Mouse (Mus musculus) kidney, postnatal 36 days (tissue): ENCODE data around the gene Irs2.

Experiments used
- DNase-seq, 2 experiments: peaks; one replicate each; pipeline ENCODE4 v3.0.0; 2021 to 2022; ENCODE audit warnings: mixed read lengths in 2 of 2

Gene Irs2

DNA sequence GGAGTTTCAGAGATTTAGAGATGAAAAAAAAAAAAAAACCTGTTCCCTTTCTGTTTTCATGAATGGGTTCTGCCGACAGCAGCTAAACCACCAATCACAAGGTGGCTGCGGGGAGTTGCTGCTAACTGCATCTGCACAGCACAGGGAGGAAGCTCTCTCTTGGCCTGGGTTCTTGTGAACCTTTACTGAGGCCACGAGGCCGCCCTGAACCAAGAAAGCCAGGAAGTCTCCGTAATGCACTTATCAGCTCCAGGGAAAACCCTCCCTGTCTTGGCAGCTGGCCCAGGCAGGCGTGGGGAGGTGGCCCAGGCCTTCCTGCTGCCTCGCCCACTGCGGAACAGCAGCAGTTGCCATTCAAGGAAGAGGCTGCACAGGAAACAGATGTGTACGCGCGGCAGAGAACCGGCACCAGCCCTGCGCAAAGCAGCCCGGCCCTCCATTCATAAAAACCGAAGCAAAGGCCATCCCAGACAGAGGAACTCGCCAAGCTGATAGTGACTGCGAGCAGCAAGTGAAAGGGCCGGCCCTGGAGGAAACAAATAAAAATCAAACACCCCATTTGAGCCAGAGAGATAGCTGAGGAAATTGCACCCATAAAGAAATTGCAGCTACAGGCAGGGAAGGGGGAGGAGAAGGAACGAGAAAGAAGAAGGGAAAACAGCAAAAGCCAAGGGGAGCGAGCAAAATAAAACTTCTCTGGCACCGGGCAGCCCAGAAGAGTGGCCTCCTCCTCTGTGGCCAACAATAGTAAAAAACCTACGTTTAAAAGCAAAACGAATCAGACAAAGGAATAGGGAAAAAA is 62.1 kb downstream of the Irs2 start:
- peak; percentile 94 to 96 for DNase-seq

DNA sequence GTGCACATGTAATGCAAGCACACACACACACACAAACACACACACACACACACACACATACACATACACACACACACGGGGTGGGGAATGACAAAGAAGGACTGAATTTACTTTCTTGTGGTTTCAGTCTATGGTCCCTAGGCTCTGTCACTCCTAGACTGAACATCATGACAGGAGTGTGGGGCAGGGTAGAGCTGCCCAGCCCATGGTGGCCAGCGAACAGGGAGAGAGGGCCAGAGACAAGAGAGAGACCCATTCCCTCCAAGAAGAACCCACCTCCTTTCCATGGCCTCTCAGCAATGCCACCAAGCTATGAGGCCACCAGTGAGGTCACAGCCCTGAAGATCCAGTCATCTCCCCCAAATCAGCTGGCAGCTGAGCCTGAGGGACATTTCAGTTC is 62.8 kb downstream of the Irs2 start:
- no peak for DNase-seq

DNA sequence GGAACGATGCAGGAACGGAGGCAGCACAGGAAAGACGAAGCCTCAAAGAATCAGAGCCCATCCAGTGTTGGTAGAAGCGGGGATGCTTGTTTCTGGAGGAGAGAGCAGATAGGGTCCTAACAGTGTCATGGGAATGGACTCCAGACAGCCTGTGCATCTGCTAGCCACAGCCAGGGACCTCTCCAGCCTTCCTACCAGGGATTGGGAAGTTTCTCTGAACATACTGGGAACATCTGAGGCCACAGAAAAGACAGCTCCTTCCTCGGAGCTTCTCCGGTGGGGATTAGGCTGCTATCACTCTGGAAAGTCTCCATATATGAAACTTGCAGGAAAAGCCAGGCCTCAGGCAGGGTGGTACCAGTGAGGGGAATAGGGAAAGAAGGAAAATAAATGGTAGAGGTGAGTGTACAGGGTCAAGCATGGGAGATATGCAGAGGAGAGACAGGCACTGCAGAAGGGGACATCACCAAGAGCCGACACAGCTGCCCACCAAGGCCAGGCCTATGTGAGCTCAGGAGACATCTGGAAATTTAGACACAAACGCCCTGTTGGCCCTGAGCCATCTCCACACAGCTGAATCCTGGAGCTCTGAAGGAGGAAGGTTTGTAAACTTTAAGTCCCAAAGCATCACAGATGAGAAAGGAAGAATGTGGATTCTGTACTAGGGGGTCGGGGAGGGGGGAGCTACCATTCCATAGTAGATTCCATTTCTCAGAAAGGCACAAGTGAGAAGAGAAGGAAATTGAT is 64.8 kb downstream of the Irs2 start:
- DNase-seq = no peak

DNA sequence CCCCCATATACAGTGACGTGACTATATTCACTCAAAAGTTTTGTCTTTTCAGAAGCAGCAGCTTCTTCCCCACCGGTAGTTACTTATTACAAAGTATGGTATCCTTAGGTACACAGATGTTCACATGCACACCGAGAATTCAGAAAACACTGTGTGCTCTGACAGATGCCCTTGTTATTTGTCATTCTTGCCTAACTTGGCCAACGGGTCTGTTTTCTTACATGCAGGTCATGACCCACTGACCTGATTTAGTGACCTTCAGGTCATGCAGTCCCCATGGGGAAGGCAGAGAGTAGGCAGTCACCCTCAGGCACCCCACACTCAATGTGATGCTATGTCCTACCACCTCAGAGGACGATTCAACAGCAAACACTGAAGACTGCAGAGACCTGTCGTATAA is 68.4 kb downstream of the Irs2 start:
- DNase-seq = no peak

DNA sequence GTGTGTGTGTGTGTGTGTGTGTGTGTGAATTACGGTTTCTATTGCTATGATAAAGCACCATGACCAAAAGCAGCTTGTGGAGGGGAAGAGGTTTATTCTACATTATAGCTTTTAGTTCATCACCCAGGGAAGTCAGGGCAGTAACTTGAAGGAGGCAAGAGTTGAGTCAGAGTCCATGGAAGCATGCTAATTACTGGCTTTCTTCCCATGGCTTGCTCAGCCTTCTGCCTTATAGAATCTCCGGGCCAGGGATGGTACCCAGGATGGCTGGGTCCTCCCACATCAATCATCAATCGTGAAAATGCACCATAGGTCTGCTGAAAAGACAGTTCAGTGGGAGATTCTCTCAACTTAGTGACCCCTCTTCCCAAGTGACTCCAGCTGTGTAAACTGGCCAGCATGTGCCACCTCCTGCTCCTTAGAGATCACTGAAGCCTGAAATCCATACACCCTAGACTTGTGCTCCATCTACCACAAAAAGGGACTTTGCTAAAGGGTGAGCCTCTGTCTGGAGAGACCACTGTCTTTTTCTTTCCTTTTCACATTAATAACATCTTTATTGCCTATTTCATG is 69.0 kb downstream of the Irs2 start:
- no peak for DNase-seq

DNA sequence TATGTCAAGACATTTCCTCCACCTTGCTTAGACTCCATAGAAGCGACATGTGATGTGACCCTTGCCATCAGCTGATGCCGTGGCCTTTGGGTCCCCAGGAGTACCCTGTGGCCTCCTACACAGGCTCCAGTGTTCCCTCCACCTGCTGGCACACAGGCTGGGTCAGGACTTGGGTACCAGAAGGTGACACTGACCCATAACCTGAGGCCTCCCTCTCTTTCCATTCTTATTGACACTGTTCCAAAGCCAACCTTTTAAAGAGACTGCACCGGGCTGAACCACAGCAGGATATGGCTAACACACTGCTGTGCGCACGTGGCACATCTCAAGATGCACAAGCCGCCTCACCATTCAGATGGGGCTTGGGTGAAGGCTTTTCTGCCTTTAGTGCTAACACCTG is 70.0 kb downstream of the Irs2 start:
- peak; percentile 28 to 37 for DNase-seq

DNA sequence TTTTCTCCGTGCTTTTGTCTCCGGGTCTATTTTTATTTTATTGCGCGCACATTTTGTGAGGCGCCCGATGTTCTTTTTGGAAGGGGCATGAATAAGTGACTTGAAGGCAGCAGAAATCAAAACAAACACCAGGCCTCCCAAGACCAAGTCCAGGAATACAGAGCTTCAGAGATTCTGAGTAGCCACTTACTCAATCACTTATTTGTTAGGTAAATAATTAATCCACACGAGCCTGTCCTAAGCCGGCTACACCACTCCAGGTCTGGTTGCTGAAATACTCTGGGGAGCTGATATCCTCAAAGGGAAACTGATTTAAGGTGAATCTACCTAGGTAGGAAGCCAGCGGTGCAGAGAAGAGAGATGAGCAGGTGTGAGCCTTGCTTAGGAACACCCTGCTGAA is 71.6 kb downstream of the Irs2 start:
- DNase-seq = peak; percentile 41 to 79

DNA sequence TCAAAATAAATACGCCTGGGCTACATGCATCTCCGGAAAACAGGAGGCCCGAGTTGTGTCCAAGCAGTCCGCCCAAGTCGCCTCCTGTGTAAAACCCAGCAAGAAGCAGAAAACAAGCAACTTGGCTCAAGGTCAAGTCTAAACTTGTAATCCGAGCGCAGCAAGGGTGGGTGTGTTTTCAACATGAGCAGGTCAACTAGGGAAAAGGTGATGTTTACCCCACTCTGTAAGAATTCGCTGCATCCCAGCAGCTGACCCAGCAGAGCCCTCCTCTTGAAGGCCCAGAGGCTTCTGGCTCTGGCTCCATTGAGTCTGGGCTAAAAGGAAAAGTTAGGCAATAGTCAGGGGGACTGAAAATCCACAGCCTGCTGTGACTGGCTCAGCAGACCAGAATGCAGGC is 73.0 kb downstream of the Irs2 start:
- DNase-seq = peak; percentile 46 to 82
